Mouse (Mus musculus) small intestine, adult 2 months (tissue): ENCODE results near the gene A2ml1. TPM values are rescaled to one million over a fixed set of nuclear protein-coding genes. Genes with fewer than 3 reads are reported as not detected.
"Not testable (repeated sequence)": the region's sequence is repeated elsewhere in the genome, so short reads cannot be mapped to it uniquely, and the experiment has no call there.

Experiments
- H3K27ac ChIP-seq: fragments of 200-500 bp; 2 replicates; pipeline ENCODE4 v1.5.1; 2012; ENCODE audit warnings: low read depth, low read length, control low read depth, inconsistent platforms; ENCODE audit not compliant: insufficient read depth
- H3K27me3 ChIP-seq: fragments of 200-500 bp; 2 replicates; pipeline ENCODE4 v1.6.1; 2012; ENCODE audit warnings: mild to moderate bottlenecking, moderate library complexity, low read length, inconsistent platforms; ENCODE audit not compliant: control insufficient read depth, insufficient read depth
- H3K36me3 ChIP-seq: fragments of 200-500 bp; 2 replicates; pipeline ENCODE4 v1.6.1; 2012; ENCODE audit warnings: mild to moderate bottlenecking, low read length, control low read depth, inconsistent platforms; ENCODE audit not compliant: control insufficient read depth, insufficient read depth
- H3K4me1 ChIP-seq: fragments of 200-500 bp; 2 replicates; pipeline ENCODE4 v1.6.1; 2012; ENCODE audit warnings: low read length, inconsistent platforms, mixed read lengths; ENCODE audit not compliant: control insufficient read depth, insufficient read depth, insufficient read length
- H3K4me3 ChIP-seq: fragments of 200-500 bp; 2 replicates; pipeline ENCODE4 v1.5.1; 2012; ENCODE audit warnings: low read depth, mild to moderate bottlenecking, control low read depth, inconsistent platforms, low read length, moderate library complexity
- CTCF ChIP-seq: fragments of 200-500 bp; IDR thresholded peaks from 2 replicates; pipeline ENCODE4 v1.5.1; 2012; ENCODE audit warnings: low read depth, mild to moderate bottlenecking, control low read depth, inconsistent platforms, low read length, moderate library complexity, mixed read lengths; ENCODE audit not compliant: insufficient replicate concordance, insufficient read length; ENCODE audit errors: extremely low read depth
- POLR2A ChIP-seq: fragments of 200-500 bp; IDR thresholded peaks from 2 replicates; pipeline ENCODE4 v1.6.1; 2012; ENCODE audit warnings: low read depth, mild to moderate bottlenecking, control low read depth, inconsistent platforms, low read length, moderate library complexity
- WGBS: fragments of 180-500 bp; shearing (Covaris S2); methylation state at CpG from one replicate; pipeline ENCODE4 v1.1.7; 2018; 5-methylcytosine and 5-hydroxymethylcytosine counted together
- polyA plus RNA-seq: library from polyadenylated mRNA; depleted of rRNA; stranded (reverse); fragments of >200 nt; gene quantifications from 2 replicates; pipeline ENCODE4 v1.2.3, GENCODE M21; 2012; rRNA removed

The A2ml1 gene
- polyA plus RNA-seq = 0.03 and 0.34 TPM in 2 replicates

- TF ChIP-seq POLR2A (no peak), CTCF (no peak)
- no peaks in the 10 kb centered on the region for H3K27me3 ChIP-seq
- no peaks in the 10 kb centered on the region for H3K36me3 ChIP-seq
- H3K4me3 ChIP-seq = no peak within 1 kb of the TSS
- H3K4me1 ChIP-seq = peaks cover 2% of the 10 kb centered on the region; the same call in 1 of the 2 replicates
- WGBS = 64% methylated on average over 11 of the region's 11 CpGs
- no peak within 1 kb of the TSS for H3K27ac ChIP-seq
Measured at GRCm38 (mm10) chr6:128581508-128581907, at the start of gene A2ml1. TSS of gene A2ml1 (minus strand) at chr6:128581608.

GRCm38 (mm10) chr6:128629771-128630739 is 48.6 kb upstream of the A2ml1 start:
- TF ChIP-seq CTCF = peak; percentile 51; the same call in 1 of the 2 replicates
- not testable (repeated sequence) for H3K36me3 ChIP-seq, H3K4me1 ChIP-seq, H3K27me3 ChIP-seq
- Histone ChIP-seq H3K4me3 (peak overlapping the region; percentile 49), H3K27ac (peak overlapping the region; percentile 100)
- 30% methylated on average over 13 of the region's 13 CpGs for WGBS

DNA sequence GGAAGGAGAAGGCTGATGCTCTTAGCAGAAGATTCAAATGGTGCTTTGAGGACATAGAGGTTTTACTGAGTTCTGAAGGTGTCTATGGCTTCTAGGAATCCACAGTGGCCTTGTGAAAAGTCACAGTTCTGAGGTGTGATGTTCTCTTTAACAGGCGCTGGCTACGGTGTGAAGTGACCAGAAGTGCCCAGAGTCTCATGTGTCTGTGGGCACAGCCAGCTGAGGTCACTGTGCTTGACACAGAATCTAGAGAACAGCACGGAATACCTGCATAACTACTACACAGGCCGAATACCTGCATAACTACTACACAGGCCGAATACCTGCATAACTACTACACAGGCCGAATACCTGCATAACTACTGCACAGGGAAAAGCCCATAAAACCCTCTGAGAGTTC is 43.8 kb upstream of the A2ml1 start:
- 96% methylated on average over 6 of the region's 6 CpGs for WGBS
- H3K36me3 ChIP-seq, H3K27me3 ChIP-seq, H3K4me3 ChIP-seq, H3K4me1 ChIP-seq, H3K27ac ChIP-seq: not testable (repeated sequence)

- whole genome bisulfite sequencing = 78% methylated on average over 4 of the region's 4 CpGs
- H3K27me3 ChIP-seq = no peaks in the 10 kb centered on the region
- no peaks in the 10 kb centered on the region for H3K4me1 ChIP-seq
- TF ChIP-seq POLR2A = no peak
- no peak for TF ChIP-seq CTCF
- no peak overlapping the region for H3K4me3 ChIP-seq
- H3K27ac ChIP-seq = no peak overlapping the region
- no peaks in the 10 kb centered on the region for H3K36me3 ChIP-seq
Measured at GRCm38 (mm10) chr6:128624425-128624824, 43.0 kb upstream of the A2ml1 start.

- not testable (repeated sequence) for H3K36me3 ChIP-seq, H3K4me1 ChIP-seq, H3K27ac ChIP-seq, H3K27me3 ChIP-seq, H3K4me3 ChIP-seq
- 96% methylated on average over 5 of the region's 5 CpGs for WGBS
Measured at GRCm38 (mm10) chr6:128623433-128623832, 42.0 kb upstream of the A2ml1 start, which contains the start of gene Klrb1a. TSS of gene Klrb1a (minus strand) at chr6:128623533.

- Histone ChIP-seq H3K4me1 (no peaks in the 10 kb centered on the region), H3K27me3 (no peaks in the 10 kb centered on the region), H3K4me3 (no peak overlapping the region), H3K36me3 (no peaks in the 10 kb centered on the region), H3K27ac (no peak overlapping the region)
- 80% methylated on average over 2 of the region's 2 CpGs for WGBS
- TF ChIP-seq CTCF = no peak
- no peak for TF ChIP-seq POLR2A
Measured at GRCm38 (mm10) chr6:128622733-128623132, 41.3 kb upstream of the A2ml1 start.

GRCm38 (mm10) chr6:128606350-128606749 is 24.9 kb upstream of the A2ml1 start:
- WGBS = 56% methylated on average over 9 of the region's 9 CpGs
- Histone ChIP-seq H3K4me1 (no peaks in the 10 kb centered on the region), H3K27me3 (no peaks in the 10 kb centered on the region), H3K36me3 (no peaks in the 10 kb centered on the region), H3K4me3 (no peak overlapping the region), H3K27ac (no peak overlapping the region)
- TF ChIP-seq CTCF = no peak
- TF ChIP-seq POLR2A = no peak
